Mouse (Mus musculus) right cerebral cortex, postnatal 10 days (tissue): ENCODE measurements around the gene Lamc3.

Source experiments
- DNase-seq, 2 experiments: peaks; one replicate each; pipeline ENCODE4 v3.0.0; 2021; ENCODE audit warnings: low spot score in 2 of 2

Lamc3 gene

DNA sequence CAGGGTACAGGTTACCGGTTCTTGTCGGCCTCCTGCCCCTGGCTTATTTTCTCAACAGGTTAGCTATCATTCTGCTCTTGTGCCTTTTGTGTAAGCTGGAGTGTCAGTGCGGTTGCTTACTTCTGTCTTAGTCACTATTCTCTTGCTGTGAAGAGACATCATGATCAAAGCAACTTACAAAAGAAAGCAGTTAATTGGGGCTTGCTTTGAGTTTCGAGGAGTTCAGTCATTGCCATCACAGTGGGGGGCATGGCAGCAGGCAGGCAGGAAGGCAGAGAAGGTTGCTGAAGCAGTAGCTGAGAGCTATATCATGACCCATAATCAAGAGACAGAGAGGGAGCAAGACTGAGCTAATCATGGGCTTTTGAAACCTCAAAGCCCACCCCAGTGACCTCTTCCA is 47.5 kb downstream of the Lamc3 start:
- no peak for DNase-seq

DNA sequence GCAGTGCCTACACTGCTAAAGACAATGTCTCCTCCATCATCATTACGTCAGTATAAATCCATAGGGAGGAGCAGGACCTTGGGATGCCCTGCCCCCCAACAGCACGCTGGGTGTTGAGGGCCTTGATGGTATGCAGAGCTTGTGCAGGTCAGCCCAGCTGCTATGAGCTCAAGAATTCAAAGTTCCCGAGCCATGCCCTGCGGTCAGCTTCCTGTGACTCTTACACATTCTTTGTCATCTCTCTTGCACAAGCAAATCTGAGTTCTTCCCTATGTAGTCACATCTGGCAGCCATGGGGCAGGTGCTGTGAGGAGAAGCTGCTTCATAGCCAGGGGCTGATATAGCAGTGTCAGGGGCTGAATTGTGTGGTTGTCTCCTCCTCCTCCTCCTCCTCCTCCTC is 48.0 kb downstream of the Lamc3 start:
- no peak for DNase-seq

DNA sequence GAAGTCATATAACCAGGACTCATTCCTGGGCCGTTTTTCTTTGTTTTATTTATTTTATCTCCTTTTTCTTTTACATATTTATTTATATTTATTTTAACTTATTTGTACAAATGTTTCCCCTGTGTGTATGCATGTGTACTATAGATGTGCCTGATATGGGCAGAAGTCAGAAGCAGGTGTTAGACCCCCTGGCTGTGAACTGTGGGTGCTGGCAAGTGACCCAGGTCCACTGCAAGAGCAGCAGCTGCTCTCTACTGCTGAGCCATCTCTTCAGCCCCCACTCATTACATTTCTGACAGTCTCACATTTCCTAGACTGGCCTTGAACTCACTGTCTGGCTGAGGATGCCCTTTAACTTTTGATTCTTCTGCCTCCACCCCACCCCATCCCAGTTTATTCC is 51.2 kb downstream of the Lamc3 start:
- no peak for DNase-seq

DNA sequence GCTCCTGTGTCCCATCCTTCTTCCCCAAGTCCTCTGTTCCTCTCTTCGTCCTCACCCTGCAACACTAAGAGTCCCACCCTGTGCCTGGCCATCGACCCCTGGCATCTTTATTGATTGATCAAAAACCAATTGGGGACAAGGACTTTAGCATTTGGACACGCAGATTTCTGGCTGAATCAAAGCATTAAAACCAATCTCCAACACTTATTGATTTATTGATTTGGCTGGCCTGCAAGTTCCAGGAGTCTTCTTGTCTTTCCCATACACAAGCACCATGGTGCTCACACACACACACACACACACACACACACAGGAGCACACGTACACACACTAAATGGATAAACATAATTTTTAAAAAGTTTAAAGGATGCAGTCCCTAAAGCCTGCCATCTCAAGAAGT is 55.9 kb downstream of the Lamc3 start:
- DNase-seq, result no peak

DNA sequence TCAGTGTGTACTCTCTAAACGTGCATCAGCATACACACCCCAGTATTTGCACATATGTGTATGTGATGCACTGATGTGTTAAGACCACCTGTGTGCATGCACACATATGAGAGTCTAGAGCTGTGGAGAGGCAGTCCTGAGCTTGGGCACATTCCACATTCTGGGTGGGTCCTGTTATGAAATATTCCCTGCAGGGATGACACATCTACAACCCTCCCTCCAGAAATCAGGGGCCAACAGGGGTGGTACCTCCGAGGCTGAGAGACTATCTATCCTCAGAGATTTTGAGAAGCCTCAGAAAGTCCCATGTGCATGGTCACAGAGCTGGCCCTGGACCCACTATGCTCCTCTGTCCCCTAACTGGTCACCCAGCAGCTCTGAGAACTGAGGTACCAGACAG is 58.5 kb downstream of the Lamc3 start:
- no peak for DNase-seq

DNA sequence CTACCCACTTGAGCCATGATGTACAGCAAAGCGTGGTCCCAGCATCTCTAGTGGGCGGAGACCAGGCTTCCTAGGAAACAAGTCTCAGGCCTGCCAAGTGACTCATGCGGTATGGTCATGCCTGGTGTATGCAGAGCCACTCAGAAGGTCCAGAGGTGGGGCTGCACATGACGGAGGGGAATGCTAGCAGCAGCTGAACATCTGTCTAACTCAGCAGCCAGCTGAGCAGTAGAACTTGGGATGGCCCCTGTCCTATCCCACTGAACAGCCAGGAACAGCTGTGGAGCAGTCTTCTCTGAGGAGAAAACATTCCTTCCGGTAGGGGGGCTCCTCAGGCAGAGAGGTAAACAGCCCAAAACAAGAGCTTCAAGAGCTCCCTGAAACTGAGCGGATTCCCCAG is 61.3 kb downstream of the Lamc3 start:
- no peak for DNase-seq

DNA sequence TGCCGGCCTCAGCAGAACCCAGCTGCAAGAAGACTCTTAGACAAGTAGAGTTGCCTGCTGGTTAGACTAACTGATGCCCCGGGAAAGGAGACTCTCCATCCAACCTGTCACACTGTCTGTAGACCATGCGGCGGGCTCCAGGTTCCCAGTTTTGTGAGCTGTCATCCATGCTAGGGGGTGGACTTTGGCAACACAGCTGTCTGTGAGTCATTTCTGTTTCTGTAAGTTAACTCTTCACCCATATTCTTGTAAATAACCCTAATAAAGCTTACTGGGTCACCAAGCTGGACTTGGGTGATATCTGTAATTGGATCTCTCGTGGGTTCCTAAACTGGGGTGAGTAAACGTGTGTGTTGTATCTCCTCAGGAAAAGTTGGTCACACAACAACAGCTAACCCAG is 61.7 kb downstream of the Lamc3 start:
- no peak for DNase-seq

DNA sequence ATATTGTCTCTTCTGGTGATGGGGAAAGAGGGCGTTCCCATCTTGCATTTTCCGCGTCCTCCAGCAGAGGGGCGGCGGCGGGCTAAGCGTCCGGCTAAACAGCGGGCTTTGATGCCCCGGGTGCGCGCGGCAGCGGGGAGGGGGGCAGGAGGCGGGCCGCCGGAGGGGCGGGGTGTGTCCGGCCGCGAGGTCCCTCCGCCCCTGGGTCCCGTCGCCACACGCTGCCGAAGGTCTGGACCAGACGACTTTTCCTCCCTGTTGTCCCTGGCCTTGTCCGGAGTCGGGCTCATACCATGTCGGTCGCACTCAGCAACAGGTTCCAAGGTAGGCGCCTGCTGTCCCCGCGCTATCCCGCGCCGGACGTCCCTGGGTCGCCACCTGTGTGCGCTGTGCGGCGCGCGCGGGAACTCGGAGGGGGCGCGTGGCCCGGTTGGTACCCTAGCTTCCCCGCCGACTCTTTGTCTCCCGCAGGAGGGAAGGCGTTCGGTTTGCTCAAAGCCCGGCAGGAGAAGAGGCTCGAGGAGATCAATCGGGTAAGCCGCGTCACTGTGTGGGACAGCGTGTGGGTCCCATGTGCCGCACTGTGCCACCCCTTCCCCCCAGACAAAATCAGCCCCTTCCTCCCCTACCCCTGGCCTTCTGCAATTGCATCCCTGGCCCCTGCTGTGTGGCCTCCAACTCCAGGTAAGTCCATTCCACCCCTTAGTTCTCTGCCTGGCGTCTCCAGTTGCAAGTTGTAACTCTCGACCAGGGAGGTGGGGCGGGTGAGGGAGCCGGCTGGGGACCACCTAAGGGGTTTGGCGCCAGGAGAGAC is 63.2 kb downstream of the Lamc3 start, which contains the start of gene Aif1l:
Aif1l (plus strand) TSS at position 82 of the 814 bp plus-strand sequence.
- DNase-seq, result peak; percentile 54 to 62

DNA sequence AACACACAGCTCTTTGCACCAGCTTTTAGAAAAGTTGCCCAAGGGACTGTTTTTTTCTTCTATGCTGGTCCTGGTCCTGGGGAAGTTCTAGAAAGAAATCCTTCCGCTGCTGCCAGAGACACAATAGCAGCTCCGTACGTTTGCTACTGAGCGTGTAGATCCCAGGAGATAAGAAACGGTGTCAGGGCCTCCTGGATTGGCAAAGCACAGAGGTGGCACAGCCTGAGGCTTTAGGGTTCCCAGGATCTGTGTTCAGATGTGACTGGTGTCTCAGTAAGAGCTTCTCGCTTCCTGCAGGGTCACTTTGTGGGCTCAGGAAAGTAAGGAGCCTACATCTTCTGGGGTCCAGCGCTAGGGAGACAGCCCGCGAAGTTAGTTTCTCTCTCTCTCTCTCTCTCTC is 63.9 kb downstream of the Lamc3 start:
- DNase-seq, result no peak

DNA sequence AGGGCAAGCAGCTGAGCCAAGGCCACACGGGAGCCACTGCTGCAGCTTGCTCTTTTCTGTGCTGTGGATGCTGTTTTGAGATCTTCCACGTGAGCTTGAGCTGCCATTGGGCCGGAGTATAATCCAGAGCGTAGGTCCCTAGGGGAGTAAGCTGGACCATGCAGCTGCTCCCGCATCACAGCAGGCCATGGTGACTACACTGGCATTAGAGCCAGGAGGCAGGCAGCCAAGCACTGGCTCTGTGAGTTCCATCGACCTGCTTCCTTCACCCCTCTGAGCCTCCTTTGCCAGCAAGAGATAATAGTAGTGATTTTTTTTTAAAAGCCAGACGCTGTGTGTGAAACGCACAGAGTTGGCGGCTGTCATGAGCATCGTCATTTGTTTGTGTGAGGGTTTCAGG is 65.1 kb downstream of the Lamc3 start:
- peak; percentile 49 to 50 for DNase-seq

DNA sequence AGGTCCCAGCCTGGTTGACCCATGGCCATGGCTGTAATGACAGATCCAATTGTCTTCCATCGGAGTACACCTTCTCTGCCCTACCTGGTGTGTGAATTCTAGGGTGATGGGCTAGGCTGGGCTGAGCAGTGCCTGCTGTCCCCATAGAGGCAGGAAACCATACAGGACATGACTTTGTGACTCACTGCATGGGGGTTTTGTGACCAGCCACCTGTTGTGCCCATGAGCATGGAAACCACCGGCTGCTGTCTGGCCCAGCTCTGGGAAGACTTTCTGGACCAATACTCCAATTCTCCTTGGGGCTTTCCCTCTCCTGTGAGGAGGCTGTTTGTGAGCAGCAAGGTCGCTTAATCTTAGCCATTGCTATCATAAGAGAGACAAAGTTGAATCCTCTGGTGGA is 65.6 kb downstream of the Lamc3 start:
- no peak for DNase-seq

DNA sequence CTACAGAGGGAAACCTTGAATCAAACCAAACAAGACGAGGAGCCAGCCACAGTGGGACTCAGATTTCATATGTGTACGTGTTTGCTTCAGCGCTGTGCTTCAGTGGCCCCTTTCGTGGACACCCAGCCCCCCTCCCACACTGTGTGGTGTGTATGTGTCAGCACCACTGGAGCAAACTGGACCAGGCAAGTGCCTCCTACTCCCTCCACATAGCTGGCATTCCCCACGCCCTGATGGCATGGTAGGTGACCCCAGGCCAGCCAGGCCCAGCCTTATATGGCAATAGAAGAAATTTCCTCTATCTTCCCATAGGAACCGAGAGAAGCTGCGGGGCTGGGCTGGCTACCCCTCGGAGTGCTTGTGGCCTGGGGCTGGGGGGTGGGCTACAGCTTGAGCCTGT is 66.6 kb downstream of the Lamc3 start:
- DNase-seq, result no peak

DNA sequence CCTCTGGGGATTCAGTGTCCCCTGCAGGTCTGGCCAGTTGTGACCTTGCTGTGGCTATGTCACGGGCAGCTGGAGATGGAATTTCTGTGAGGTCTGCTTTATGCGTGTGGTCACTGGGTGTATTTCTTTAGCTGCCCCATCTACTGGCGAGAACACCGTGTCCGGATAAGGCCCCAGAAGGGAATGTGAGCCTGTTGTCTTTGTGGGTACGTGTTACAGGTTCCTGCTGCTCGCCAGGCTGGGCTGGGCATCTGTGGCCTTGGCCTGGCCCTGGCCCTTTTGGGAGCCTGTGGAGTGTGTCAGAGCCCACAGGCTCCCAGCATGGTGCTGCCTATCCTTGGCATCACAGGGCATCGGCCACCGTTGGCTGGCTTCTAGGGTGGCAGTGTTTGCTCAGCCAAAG is 67.7 kb downstream of the Lamc3 start:
- no peak for DNase-seq

DNA sequence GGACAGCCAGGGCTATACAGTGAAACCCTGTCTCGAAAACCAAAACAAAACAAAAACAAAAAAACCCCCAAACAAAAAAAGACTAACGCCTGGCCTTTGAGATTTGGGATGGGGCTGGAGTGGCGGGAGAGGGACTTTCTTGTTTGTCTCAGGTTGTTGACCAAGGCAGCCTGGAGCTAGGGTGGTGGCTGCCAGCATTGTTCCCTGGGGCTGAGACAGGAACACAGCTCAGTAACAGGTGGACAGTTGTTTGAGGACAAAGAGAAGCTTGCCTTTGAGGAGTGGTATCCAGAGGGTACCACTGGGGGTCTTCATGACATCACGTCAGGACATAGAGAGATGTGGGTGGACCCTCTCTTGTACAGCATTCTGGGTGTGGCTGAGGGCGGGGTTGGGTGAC is 68.6 kb downstream of the Lamc3 start:
- no peak for DNase-seq

DNA sequence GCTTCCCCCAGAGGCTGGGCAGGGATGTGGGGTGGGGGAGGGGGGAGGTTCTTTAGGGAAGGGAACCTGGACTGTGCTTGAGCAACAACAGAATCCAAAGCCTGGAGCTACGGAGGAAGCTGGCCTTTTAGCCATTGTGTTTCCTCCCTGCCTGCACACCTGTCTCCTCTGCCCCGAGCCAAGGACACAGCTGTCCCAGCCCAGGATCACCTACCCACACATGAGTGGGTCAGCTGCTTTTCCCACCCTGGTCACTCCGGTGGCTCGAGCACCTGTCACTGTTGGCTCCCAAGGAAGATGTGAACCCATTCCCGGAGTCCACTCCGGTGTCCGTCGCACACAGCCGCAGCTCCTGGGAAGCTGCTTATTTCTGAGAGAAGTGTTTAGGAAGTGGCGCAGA is 70.1 kb downstream of the Lamc3 start:
- no peak for DNase-seq

DNA sequence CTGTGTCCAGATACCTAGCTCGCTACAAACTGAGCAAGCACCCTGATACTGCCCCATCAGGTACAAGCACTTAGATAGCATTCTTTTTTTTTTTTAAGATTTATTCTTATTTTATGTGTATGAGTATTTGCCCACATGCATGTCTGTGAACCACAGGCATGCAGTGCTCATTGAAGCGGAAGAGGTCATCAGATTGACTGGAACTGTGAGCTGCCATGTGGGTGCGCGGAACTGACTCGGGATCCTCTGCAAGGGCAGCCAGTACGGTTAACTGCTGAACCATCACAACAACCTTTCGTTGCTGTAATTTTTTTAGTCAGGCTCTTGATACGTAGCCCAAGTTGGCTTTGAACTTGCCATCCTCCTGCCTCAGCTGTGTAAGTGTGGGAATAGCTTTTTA is 73.9 kb downstream of the Lamc3 start:
- no peak for DNase-seq

DNA sequence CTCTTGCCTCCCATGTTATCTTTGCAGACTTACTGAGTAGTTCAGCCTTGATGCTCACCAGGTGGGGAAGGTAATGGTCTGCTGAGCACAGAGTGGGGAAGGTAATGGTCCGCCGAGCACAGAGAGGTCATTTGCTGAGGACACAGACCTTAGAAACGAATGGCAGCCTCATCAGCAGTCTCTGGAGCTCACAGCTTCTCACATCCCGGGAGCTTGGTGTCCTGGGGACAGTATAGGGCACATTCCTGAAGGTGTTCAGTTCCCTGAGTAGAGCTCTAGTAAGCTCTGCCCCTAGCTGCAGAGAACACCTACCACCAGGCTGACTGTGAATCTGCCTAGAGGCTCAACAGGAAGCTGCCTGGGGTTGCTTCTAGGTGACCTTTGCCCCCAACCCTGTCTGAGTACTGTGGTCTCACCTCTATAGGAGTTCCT is 74.7 kb downstream of the Lamc3 start:
- no peak for DNase-seq

DNA sequence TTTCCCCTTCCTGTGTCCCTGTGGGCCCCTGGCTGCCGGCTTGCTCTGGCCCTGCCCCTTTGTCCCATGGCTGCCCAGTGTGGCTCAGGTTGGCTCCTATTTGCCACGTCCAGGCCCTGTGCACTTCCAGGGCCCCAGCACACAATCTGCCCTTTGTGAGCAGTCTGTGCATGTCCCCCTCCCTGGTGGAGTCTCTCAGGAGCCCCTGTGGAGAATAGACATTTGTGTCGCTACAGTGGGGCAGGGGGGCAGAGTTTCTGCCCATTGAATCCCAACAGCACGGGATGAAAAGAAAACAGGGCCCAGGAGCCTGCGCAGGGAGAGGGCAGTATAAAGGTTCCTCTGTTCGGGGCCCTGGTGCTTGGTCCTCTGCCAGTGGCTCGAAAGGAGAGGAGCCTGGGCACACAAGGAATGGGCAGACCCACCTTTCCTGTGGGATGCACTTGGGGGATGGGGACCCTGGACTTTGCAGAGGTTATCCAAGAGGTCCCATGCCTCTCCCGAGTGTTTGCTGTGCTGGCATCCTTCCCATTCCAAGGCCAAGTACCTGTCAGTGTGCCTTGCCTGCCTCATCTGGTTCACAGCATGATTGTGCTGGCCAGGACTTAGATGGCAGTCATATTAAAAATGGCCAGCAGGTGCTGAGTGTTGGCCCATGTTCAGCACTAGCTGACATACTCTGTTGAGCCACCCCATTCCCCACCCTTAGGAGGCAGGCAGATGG is 75.6 kb downstream of the Lamc3 start:
- peak; percentile 85 to 88 for DNase-seq

DNA sequence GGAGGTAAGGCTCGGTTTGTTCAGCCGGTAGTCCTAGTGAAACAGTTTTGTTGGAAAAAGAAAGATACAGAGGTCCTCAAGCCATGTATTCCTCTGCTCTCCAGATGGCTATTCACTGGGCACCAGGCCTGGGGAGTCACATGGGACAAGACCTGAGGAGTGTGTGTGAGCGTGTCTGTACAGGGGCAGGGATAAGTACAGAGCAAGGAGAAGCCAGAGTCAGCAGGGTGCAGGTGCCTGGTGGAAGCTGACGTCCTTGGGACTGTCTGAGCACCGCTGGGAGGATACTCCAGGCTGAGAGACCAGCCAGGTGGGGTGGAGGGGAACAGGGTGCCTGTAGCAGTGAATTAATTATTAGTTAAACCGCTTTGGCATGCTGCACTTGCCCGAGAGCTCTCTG is 76.4 kb downstream of the Lamc3 start:
- DNase-seq, result no peak

DNA sequence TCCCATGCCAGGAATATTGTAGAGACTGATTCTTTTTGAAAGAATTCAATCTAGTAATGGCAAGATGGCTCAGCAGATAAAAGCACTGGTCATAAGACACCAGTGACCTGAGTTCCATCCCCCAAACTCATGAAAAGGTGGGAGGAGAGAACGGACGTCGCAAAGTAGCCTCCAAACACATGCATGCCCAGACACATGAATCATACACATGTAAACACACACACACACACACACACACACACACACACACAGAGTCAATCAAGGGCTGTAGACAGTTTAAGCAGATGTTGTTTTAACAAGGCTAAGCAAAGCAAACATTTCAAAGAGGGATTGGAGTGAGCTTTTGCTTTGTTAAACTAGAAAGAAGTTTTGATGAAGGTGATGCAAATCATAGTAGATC is 77.1 kb downstream of the Lamc3 start:
- no peak for DNase-seq

DNA sequence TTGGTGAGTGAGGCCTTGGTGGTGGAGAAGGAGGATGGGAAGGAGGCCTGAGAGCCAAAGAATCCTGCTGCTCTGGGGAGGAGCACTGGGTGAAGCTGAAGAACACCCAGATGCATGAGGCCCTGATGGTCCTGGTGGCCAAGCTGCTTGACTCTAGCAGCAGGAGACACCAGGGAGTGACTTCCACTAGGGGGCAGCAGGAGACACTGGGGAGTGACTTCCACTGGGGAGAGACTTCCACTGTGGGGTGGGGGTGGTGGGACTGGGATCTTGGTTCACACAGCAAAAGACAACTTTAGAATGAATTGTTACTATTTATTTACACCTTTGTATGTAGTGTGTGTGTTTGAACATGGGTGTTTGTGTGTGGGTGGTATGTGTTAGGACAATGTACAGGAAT is 78.0 kb downstream of the Lamc3 start:
- DNase-seq, result peak in 1 of 2 experiments; percentile 56

DNA sequence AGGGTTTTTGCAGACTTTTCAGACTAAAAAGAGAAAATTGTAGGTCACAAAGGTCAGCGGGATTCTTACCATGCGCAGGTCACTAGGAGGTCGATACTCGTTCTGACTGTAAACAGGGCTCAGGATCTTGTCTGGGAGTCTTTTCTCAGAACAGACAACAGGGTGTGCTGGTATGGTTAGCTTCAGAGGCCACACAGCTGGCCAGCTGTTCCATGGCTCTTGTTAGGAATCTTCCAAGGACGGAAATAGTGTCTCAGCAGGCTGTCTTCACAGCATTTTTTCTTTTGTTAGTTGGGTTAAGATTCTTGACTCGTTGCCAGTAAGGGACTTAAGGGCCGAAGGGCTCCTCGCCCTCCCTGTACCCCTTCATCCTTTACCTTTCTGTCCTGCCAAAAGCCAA is 79.7 kb downstream of the Lamc3 start:
- DNase-seq, result no peak

DNA sequence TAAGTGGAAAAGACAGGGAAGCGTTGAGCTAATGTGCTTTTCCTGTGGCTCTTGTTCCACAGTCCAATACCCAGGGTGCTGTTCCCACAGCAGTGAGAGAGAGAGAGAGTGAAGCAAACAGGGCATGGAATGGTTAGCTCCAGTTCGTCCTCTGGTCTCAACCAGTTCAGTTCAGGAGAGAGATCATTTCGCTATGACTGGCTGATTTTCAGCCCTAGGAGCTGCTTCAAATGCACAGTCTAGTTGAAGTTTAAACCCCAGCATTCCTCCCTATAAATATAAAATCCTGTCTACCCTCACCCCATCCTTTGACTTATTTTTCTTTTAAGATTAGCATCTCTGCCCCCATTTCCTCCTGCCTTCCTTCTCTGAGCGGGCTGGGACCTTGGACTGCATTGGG is 85.5 kb downstream of the Lamc3 start:
- no peak for DNase-seq
